Mouse (Mus musculus): ENCODE results near the gene Pdgfa.

DNA sequence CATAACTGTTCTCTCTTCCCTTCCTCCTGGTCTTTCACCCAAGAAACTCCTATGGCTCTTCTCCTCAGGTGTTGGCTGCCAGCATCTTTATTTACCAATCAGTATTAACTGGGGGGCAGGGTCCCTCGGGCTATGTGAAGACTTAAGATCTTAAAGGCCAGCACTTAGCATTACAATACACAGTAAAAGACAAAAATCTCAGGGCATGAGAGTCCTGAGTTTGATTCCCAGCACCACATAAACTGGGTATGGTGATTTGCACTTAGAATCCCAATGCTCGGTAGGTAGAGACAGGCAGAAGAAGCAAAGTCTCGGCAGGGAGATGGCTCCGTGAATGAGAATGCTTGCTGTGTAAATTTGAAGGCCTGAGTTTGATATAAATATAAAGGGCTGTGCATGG lies 56.6 kb downstream of the Pdgfa start:
- no peak for TF ChIP-seq USF1 (IDR thresholded peaks at IDR 0.05; ENCODE audit: low read depth)
- TF ChIP-seq TCF12 (IDR thresholded peaks at IDR 0.05; ENCODE audit: insufficient read depth, poor library complexity, severe bottlenecking) = no peak
- TF ChIP-seq E2F4 (IDR thresholded peaks at IDR 0.05; ENCODE audit: insufficient read depth) = no peak
- no peak for TF ChIP-seq POLR2A (IDR thresholded peaks at IDR 0.05; ENCODE audit: insufficient read length, low read depth)
- no peak for TF ChIP-seq MYOD1 (IDR thresholded peaks at IDR 0.05; ENCODE audit: control insufficient read depth in 1 of 3, insufficient read length in 2 of 3, low read depth in 2 of 3)
- TF ChIP-seq POLR2AphosphoS2 (IDR thresholded peaks at IDR 0.05; ENCODE audit: insufficient read length, low read depth) = no peak
- TF ChIP-seq MAX (IDR thresholded peaks at IDR 0.05; ENCODE audit: low read depth) = no peak
